Mouse (Mus musculus) hematopoietic multipotent progenitor cell, adult 10-12 weeks (in vitro differentiated cells): ENCODE measurements around the gene Rpl36. TPM values are rescaled to one million over a fixed set of nuclear protein-coding genes. Genes with fewer than 3 reads are reported as not detected.

Experiments used
- polyA plus RNA-seq: library from polyadenylated mRNA; stranded (reverse); fragments of >175 nt; gene quantifications from 2 replicates; pipeline ENCODE4 v1.2.3, GENCODE M21; 2012; ENCODE audit warnings: low replicate concordance

Rpl36 gene
- polyA plus RNA-seq, result 4,904 and 5,189 TPM in 2 replicates

GRCm38 (mm10) chr17:56613236-56613844 lies at the start of gene Rpl36:
TSS of gene Rpl36 (plus strand) at chr17:56613416.

DNA sequence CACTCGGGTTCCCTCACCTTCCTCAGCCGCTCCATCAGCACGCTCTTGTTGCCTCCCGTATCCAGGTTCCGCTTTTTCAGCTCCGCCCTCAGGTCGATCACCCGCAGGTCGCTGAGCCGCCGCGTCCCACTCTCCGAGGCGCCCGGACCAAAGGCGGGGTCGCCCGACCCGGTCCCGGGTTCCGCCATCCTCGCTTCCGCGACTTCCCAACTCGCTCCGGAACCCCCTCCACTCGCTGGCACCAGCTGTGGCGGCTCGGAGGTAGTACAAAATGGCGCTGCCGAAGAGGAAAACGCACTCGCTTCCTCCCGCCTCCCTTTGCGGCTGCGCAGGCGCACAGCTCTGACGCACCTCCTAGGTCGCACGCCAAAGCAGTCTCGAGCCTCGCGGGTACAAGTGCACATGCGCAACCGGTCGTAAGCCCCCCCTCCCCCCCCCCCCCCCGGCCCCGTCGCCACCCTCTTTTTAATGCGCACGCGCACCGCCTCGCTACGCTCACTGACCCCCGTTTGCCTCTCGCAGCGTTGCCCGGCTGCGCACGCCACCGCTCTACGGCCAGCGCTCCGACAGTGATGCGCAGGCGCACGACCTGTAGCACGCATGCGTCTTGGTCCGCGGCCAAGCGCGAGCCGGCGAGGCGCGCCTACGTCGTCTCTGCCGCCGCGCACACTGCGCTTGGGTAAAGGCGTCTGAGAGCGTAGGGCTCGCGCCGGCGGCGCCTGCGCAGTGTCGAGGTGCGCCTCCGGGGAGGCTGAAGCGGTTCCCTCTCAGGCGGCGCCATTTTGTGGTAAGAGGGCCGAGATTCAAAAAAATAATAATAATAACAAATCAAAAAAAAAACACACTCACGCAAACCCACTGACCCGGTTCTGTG lies 28.7 kb upstream of the Rpl36 start, which contains the start of the genes Safb2 and Safb:
Gene Safb2, minus strand, starts transcription at position 329 of the 874 bp plus-strand sequence.
Gene Safb, plus strand, starts transcription at position 569 of the 874 bp plus-strand sequence.

DNA sequence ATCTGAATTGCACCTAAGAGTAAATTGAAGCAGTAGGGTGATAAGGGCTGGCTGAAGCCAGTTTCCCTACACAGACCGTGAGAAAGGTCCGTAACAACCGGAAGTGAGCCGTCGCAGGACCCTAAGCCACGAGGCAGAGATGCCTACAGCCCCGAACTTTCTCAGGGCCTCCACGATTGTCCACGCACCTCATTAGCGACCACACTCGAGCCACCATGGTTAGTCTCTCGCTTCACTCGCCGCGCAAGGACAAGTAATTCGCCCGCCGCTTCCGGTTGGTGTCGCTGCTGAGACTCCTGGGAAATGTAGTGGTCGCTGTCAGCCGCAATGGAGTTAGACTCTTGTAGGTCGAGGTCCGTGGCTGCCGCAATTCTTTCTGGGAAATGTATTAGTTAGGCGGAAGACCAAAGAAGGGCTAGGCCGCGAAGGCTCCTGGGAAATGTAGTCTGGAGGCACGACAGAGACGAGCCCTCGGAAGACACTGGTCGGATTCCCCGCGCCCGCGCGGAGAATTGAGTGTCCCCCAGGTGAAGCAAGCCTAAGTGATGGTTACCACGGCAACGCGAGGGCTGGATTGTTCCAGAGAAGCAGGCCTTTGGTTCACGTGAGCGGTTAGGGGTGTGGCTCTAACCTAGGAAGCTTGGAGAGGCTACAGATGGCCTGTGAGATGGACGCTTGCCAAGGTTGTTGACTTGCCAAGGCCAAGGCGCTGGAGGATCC lies 3.6 kb upstream of the Rpl36 start, which contains the start of gene 2410015M20Rik:
Gene 2410015M20Rik, minus strand, starts transcription at position 320 of the 720 bp plus-strand sequence.

DNA sequence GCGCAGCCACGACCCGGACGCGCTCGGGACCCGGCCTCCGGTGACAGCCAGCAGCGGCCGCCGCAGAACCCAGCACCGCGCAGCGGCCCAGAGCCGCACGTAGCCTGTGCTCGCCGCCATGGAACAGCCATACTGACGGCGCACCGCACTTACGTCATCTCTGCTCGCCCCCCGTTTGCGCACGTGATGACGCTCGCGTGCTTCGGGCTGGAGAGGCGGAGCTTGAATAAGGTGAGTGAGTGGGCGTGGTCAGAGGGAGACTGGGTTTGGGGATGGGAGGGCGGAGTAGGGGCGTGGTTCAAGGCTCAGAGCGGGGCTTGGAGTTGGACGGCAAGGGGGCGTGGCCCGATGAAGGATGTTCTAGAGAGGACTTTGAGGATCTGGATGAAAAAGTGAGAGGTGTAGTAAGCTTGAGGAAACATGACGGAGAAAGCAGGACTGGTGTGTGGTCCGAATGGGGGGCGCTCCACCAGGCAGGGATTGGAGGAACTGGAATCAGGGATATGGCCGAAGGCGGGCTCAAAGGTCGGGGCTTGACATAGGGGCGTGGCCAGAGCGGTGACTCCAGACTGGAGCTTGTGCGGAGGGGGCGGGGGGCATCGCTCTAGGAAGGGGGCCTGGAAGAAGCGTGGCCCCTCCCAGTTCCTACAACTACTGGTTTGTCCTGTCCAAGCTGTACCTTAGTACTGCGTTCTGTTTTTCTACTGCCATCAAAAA lies 13.7 kb downstream of the Rpl36 start, which contains the start of gene Lonp1:
Gene Lonp1, minus strand, starts transcription at position 134 of the 717 bp plus-strand sequence.

GRCm38 (mm10) chr17:56627530-56628277 lies 14.5 kb downstream of the Rpl36 start, which contains the start of gene Catsperd:
TSS of gene Catsperd (plus strand) at chr17:56628143.

Other genes with a start within 250 kb of the Rpl36 start
- gene Ptprs, start 136.9 kb upstream of the Rpl36 start, polyA plus RNA-seq, result 34.2 and 182 TPM in 2 replicates
- not detected in 2 replicates for gene Znrf4, start 101.0 kb upstream of the Rpl36 start, polyA plus RNA-seq
- gene Gm20219, start 59.0 kb upstream of the Rpl36 start, polyA plus RNA-seq, result 1.8 and 1.9 TPM in 2 replicates
- gene Safb2, start 28.8 kb upstream of the Rpl36 start, polyA plus RNA-seq, result 235 and 462 TPM in 2 replicates
- 109 and 178 TPM in 2 replicates for gene Safb, start 28.6 kb upstream of the Rpl36 start, polyA plus RNA-seq
- gene 2410015M20Rik, start 3.6 kb upstream of the Rpl36 start, polyA plus RNA-seq, result 20.7 and 206 TPM in 2 replicates
- gene Lonp1, start 13.5 kb downstream of the Rpl36 start, polyA plus RNA-seq, result 33.5 and 44.9 TPM in 2 replicates
- gene Catsperd, start 14.7 kb downstream of the Rpl36 start, polyA plus RNA-seq, result 0.16 and 0.40 TPM in 2 replicates
- gene Ranbp3, start 59.9 kb downstream of the Rpl36 start, polyA plus RNA-seq, result 84.9 and 151 TPM in 2 replicates
- 49.6 and 172 TPM in 2 replicates for gene Ndufa11, start 104.4 kb downstream of the Rpl36 start, polyA plus RNA-seq
- gene Vmac, start 104.6 kb downstream of the Rpl36 start, polyA plus RNA-seq, result 20.6 and 37.8 TPM in 2 replicates
- 0.27 and 0.43 TPM in 2 replicates for gene Nrtn, start 144.1 kb downstream of the Rpl36 start, polyA plus RNA-seq
- 70.9 and 106 TPM in 2 replicates for gene Dus3l, start 151.3 kb downstream of the Rpl36 start, polyA plus RNA-seq
- 6.7 and 14.6 TPM in 2 replicates for gene Prr22, start 156.8 kb downstream of the Rpl36 start, polyA plus RNA-seq
- 24.1 and 36.3 TPM in 2 replicates for gene Rfx2, start 217.6 kb downstream of the Rpl36 start, polyA plus RNA-seq